Mouse (Mus musculus) liver, postnatal 0 days (tissue): ENCODE measurements around the gene Olfr1511.
"Not testable (repeated sequence)": the region's sequence is repeated elsewhere in the genome, so short reads cannot be mapped to it uniquely, and the experiment has no call there.

Source experiments
- CTCF ChIP-seq: sonication (generic); IDR thresholded peaks from 2 replicates; pipeline ENCODE4 v1.5.1; 2016; ENCODE audit warnings: antibody characterized with exemption, low read depth
- EP300 ChIP-seq: IDR thresholded peaks from 2 replicates; pipeline ENCODE4 v1.6.1; 2016; ENCODE audit warnings: antibody characterized with exemption, low read depth, mild to moderate bottlenecking

DNA sequence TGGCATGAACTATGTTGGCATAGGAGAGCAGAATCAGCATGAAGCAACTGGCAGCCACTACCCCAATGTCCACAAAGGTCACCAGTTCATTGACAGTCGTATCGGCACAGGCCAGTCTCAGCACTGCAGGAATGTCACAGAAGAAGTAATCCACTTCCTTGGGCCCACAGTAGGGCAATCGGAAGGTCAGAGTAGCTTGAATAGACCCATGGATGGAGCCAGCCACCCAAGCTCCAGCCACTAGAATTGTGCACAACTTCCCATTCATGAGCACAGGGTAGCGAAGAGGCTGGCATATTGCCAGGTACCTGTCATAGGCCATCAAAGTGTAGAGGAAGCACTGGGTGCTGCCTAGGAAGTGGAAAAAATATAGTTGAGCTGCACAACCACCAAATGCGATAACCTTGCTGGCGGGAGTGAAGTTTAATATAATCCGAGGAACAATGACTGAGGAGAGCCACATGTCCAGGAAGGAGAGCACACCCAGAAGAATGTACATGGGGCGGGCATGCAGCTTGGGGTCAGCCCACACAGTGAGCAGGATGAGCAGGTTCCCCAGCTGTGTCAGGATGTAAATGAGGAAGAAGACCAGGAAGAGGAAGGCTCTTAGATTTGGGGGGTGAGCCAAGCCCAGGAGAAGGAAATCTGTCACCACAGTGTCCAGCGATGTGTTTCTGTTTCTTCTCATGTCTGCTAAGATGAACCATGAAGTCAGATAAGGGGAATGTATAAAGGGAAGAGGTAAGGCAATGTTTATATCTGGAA lies 6.9 kb downstream of the Olfr1511 start:
- TF ChIP-seq CTCF, EP300: not testable (repeated sequence)
